Mouse (Mus musculus): ENCODE data around the gene Uqcrq. TPM values are rescaled to one million over a fixed set of nuclear protein-coding genes. Genes with fewer than 3 reads are reported as not detected.

Gene Uqcrq
- polyA plus RNA-seq, 1 experiment from 2014 or later, result 468 TPM

GRCm38 (mm10) chr11:53378918-53379317 is 51.7 kb downstream of the Uqcrq start:
- 56% methylated on average over 1 of the region's 1 CpGs for WGBS
- ATAC-seq (ENCODE audit: borderline replicate concordance, extremely low read depth, low FRiP score, low TSS enrichment), result no peak

More at GRCm38 (mm10) chr11:53378918-53379317, 51.7 kb downstream of the Uqcrq start:
- Histone ChIP-seq H3K9ac (no peak overlapping the region), H3K9me3 (no peaks in the 10 kb centered on the region), H3K27ac (no peak overlapping the region), H3K4me3 (no peak overlapping the region), H3K27me3 (no peaks in the 10 kb centered on the region), H3K4me2 (no peak overlapping the region), H3K36me3 (peaks cover 33% of the 10 kb centered on the region), H3K4me1 (no peaks in the 10 kb centered on the region)

Small RNA genes within 50 kb of the gene (microRNA-seq; reads per million reads assigned to microRNA genes)
- not detected for gene Mir6920

Other genes starting within 250 kb of the Uqcrq start
- gene Hspa4, start 130.4 kb downstream of the Uqcrq start, polyA plus RNA-seq (2015; fragmentation: Nextera tagmentation; extraction: Ambion mirVana), result 88.8 and 91.2 TPM in 2 replicates
- gene Zcchc10, start 106.2 kb downstream of the Uqcrq start, polyA plus RNA-seq (2015; fragmentation: Nextera tagmentation; extraction: Ambion mirVana), result 17.6 and 21.7 TPM in 2 replicates
- gene Aff4, start 80.0 kb downstream of the Uqcrq start, polyA plus RNA-seq (2015; fragmentation: Nextera tagmentation; extraction: Ambion mirVana), result 51.1 and 53.4 TPM in 2 replicates
- gene Leap2, start 7.7 kb downstream of the Uqcrq start, polyA plus RNA-seq (2015; fragmentation: Nextera tagmentation; extraction: Ambion mirVana), result 0.34 TPM in 1 of 2 replicates, not detected in the other
- gene Gdf9, start 192 bp upstream of the Uqcrq start, polyA plus RNA-seq (2015; fragmentation: Nextera tagmentation; extraction: Ambion mirVana), result 1.7 TPM in 2 replicates
- not detected in 2 replicates for gene Gm10447, start 26.3 kb upstream of the Uqcrq start, polyA plus RNA-seq (2015; fragmentation: Nextera tagmentation; extraction: Ambion mirVana)
- 1.8 and 2.4 TPM in 2 replicates for gene Shroom1, start 26.4 kb upstream of the Uqcrq start, polyA plus RNA-seq (2015; fragmentation: Nextera tagmentation; extraction: Ambion mirVana)
- not detected in 2 replicates for gene Gm9837, start 39.6 kb upstream of the Uqcrq start, polyA plus RNA-seq (2015; fragmentation: Nextera tagmentation; extraction: Ambion mirVana)
- not detected in 2 replicates for gene Gm9945, start 49.3 kb upstream of the Uqcrq start, polyA plus RNA-seq (2015; fragmentation: Nextera tagmentation; extraction: Ambion mirVana)
- gene Sowaha, start 49.4 kb upstream of the Uqcrq start, polyA plus RNA-seq (2015; fragmentation: Nextera tagmentation; extraction: Ambion mirVana), result 0.06 and 0.24 TPM in 2 replicates
- 24.3 and 25.1 TPM in 2 replicates for gene Sept8, start 88.4 kb upstream of the Uqcrq start, polyA plus RNA-seq (2015; fragmentation: Nextera tagmentation; extraction: Ambion mirVana)
- 61.6 and 65.7 TPM in 2 replicates for gene Kif3a, start 136.5 kb upstream of the Uqcrq start, polyA plus RNA-seq (2015; fragmentation: Nextera tagmentation; extraction: Ambion mirVana)
- gene Il4, start 187.8 kb upstream of the Uqcrq start, polyA plus RNA-seq (2015; fragmentation: Nextera tagmentation; extraction: Ambion mirVana), result 1.2 TPM in 2 replicates
- 0.12 TPM in 1 of 2 replicates, not detected in the other for gene Il13, start 203.9 kb upstream of the Uqcrq start, polyA plus RNA-seq (2015; fragmentation: Nextera tagmentation; extraction: Ambion mirVana)